Mouse (Mus musculus): Measurements from ENCODE around the gene Sec1. TPM values are rescaled to one million over a fixed set of nuclear protein-coding genes. Genes with fewer than 3 reads are reported as not detected.

Sec1 gene
- total and polyA plus RNA-seq, 2 experiments from 2014 or later, result 0.18 to 0.52 TPM

GRCm38 (mm10) chr7:45730727-45731431, 36.7 kb upstream of the Sec1 start:
- 18% methylated on average over 16 of the region's 16 CpGs for WGBS
- no peak for DNase-seq
- Histone ChIP-seq H3K4me2 (ENCODE audit: low read depth) (no peak overlapping the region), H3K4me3 (ENCODE audit: low read depth, low read length) (no peak overlapping the region), H3K4me1 (ENCODE audit: insufficient read depth) (no peaks in the 10 kb centered on the region), H3K27ac (ENCODE audit: low read depth, low read length) (no peak overlapping the region), H3K27me3 (ENCODE audit: insufficient read depth, low read length) (no peaks in the 10 kb centered on the region), H3K9ac (no peak overlapping the region), H3K9me3 (ENCODE audit: low read length) (no peaks in the 10 kb centered on the region), H3K36me3 (ENCODE audit: insufficient read depth) (peaks cover 12% of the 10 kb centered on the region)
- peak; percentile 54 for TF ChIP-seq CTCF (IDR thresholded peaks at IDR 0.05; ENCODE audit: low read depth)
- ATAC-seq, result no peak

- H3K27me3 ChIP-seq (ENCODE audit: insufficient read depth, low read length), result no peaks in the 10 kb centered on the region
- H3K4me3 ChIP-seq (ENCODE audit: low read depth, low read length), result no peak overlapping the region
- no peak overlapping the region for H3K27ac ChIP-seq (ENCODE audit: low read depth, low read length)
- no peaks in the 10 kb centered on the region for H3K4me1 ChIP-seq (ENCODE audit: insufficient read depth)
- DNase-seq (no peak), ATAC-seq (no peak)
- H3K9me3 ChIP-seq (ENCODE audit: low read length), result no peaks in the 10 kb centered on the region
- H3K9ac ChIP-seq, result no peak overlapping the region
- no peak for TF ChIP-seq CTCF (IDR thresholded peaks at IDR 0.05; ENCODE audit: low read depth)
- no peak overlapping the region for H3K4me2 ChIP-seq (ENCODE audit: low read depth)
- WGBS, result 94% methylated on average over 3 of the region's 3 CpGs
- peaks cover 38% of the 10 kb centered on the region for H3K36me3 ChIP-seq (ENCODE audit: insufficient read depth)
Measured at GRCm38 (mm10) chr7:45727625-45728024, 33.4 kb upstream of the Sec1 start.

- no peak for TF ChIP-seq CTCF (IDR thresholded peaks at IDR 0.05; ENCODE audit: low read depth)
- ATAC-seq, result no peak
- H3K27ac ChIP-seq (ENCODE audit: low read depth, low read length), result no peak overlapping the region
- H3K4me1 ChIP-seq (ENCODE audit: insufficient read depth), result no peaks in the 10 kb centered on the region
- no peaks in the 10 kb centered on the region for H3K27me3 ChIP-seq (ENCODE audit: insufficient read depth, low read length)
- no peaks in the 10 kb centered on the region for H3K9me3 ChIP-seq (ENCODE audit: low read length)
- peaks cover 49% of the 10 kb centered on the region for H3K36me3 ChIP-seq (ENCODE audit: insufficient read depth)
- H3K4me3 ChIP-seq (ENCODE audit: low read depth, low read length), result no peak overlapping the region
- no peak overlapping the region for H3K9ac ChIP-seq
- WGBS, result 93% methylated on average over 10 of the region's 10 CpGs
- H3K4me2 ChIP-seq (ENCODE audit: low read depth), result no peak overlapping the region
- DNase-seq, result no peak
Measured at GRCm38 (mm10) chr7:45726419-45726818, 32.2 kb upstream of the Sec1 start.

GRCm38 (mm10) chr7:45725713-45726112, 31.5 kb upstream of the Sec1 start, which contains the start of gene Spaca4:
TSS of gene Spaca4 (minus strand) at chr7:45725813.
- TF ChIP-seq CTCF (IDR thresholded peaks at IDR 0.05; ENCODE audit: low read depth), result no peak
- no peak for ATAC-seq

GRCm38 (mm10) chr7:45725151-45725550, 30.9 kb upstream of the Sec1 start:
- no peak for TF ChIP-seq CTCF (IDR thresholded peaks at IDR 0.05; ENCODE audit: low read depth)
- H3K4me3 ChIP-seq (ENCODE audit: low read depth, low read length), result no peak overlapping the region
- 92% methylated on average over 9 of the region's 9 CpGs for WGBS
- no peak overlapping the region for H3K27ac ChIP-seq (ENCODE audit: low read depth, low read length)
- no peaks in the 10 kb centered on the region for H3K27me3 ChIP-seq (ENCODE audit: insufficient read depth, low read length)
- peaks cover 60% of the 10 kb centered on the region for H3K36me3 ChIP-seq (ENCODE audit: insufficient read depth)
- H3K9ac ChIP-seq, result no peak overlapping the region
- H3K9me3 ChIP-seq (ENCODE audit: low read length), result no peaks in the 10 kb centered on the region
- no peaks in the 10 kb centered on the region for H3K4me1 ChIP-seq (ENCODE audit: insufficient read depth)
- no peak overlapping the region for H3K4me2 ChIP-seq (ENCODE audit: low read depth)
- no peak for ATAC-seq
- DNase-seq, result no peak

More at GRCm38 (mm10) chr7:45725713-45726112, 31.5 kb upstream of the Sec1 start, which contains the start of gene Spaca4:
- Histone ChIP-seq H3K4me1 (ENCODE audit: insufficient read depth) (no peaks in the 10 kb centered on the region), H3K4me2 (ENCODE audit: low read depth) (no peak within 1 kb of the TSS), H3K4me3 (ENCODE audit: low read depth, low read length) (no peak within 1 kb of the TSS), H3K9ac (no peak within 1 kb of the TSS), H3K27ac (ENCODE audit: low read depth, low read length) (no peak within 1 kb of the TSS), H3K36me3 (ENCODE audit: insufficient read depth) (peaks cover 56% of the 10 kb centered on the region), H3K27me3 (ENCODE audit: insufficient read depth, low read length) (no peaks in the 10 kb centered on the region), H3K9me3 (ENCODE audit: low read length) (no peaks in the 10 kb centered on the region)
- DNase-seq, result no peak
- 91% methylated on average over 11 of the region's 11 CpGs for WGBS

- no peak overlapping the region for H3K4me2 ChIP-seq (ENCODE audit: low read depth)
- DNase-seq, result no peak
- WGBS, result 91% methylated on average over 14 of the region's 14 CpGs
Measured at GRCm38 (mm10) chr7:45723781-45724180, 29.6 kb upstream of the Sec1 start.

GRCm38 (mm10) chr7:45723301-45723700, 29.1 kb upstream of the Sec1 start:
- TF ChIP-seq CTCF (IDR thresholded peaks at IDR 0.05; ENCODE audit: low read depth), result no peak
- Histone ChIP-seq H3K4me1 (ENCODE audit: insufficient read depth) (peaks cover 5% of the 10 kb centered on the region; the same call in 1 of the 2 replicates), H3K9me3 (ENCODE audit: low read length) (no peaks in the 10 kb centered on the region), H3K9ac (no peak overlapping the region), H3K27me3 (ENCODE audit: insufficient read depth, low read length) (no peaks in the 10 kb centered on the region), H3K27ac (ENCODE audit: low read depth, low read length) (no peak overlapping the region), H3K36me3 (ENCODE audit: insufficient read depth) (peaks cover 61% of the 10 kb centered on the region), H3K4me2 (ENCODE audit: low read depth) (no peak overlapping the region), H3K4me3 (ENCODE audit: low read depth, low read length) (no peak overlapping the region)
- ATAC-seq (no peak), DNase-seq (no peak)
- 91% methylated on average over 4 of the region's 4 CpGs for WGBS

More at GRCm38 (mm10) chr7:45723781-45724180, 29.6 kb upstream of the Sec1 start:
- Histone ChIP-seq H3K4me1 (ENCODE audit: insufficient read depth) (peaks cover 3% of the 10 kb centered on the region; the same call in 1 of the 2 replicates), H3K4me3 (ENCODE audit: low read depth, low read length) (no peak overlapping the region), H3K27ac (ENCODE audit: low read depth, low read length) (no peak overlapping the region), H3K9ac (no peak overlapping the region), H3K9me3 (ENCODE audit: low read length) (no peaks in the 10 kb centered on the region), H3K36me3 (ENCODE audit: insufficient read depth) (peaks cover 63% of the 10 kb centered on the region), H3K27me3 (ENCODE audit: insufficient read depth, low read length) (no peaks in the 10 kb centered on the region)
- no peak for TF ChIP-seq CTCF (IDR thresholded peaks at IDR 0.05; ENCODE audit: low read depth)
- no peak for ATAC-seq

Data from forebrain, postnatal 0 days (tissue).